Mouse (Mus musculus): ENCODE measurements around the gene Abhd14b. TPM values are rescaled to one million over a fixed set of nuclear protein-coding genes. Genes with fewer than 3 reads are reported as not detected.
"Not testable (repeated sequence)": the region's sequence is repeated elsewhere in the genome, so short reads cannot be mapped to it uniquely, and the experiment has no call there.

The Abhd14b gene
- total RNA-seq, 1 experiment from 2014 or later = 3.3 TPM

DNA sequence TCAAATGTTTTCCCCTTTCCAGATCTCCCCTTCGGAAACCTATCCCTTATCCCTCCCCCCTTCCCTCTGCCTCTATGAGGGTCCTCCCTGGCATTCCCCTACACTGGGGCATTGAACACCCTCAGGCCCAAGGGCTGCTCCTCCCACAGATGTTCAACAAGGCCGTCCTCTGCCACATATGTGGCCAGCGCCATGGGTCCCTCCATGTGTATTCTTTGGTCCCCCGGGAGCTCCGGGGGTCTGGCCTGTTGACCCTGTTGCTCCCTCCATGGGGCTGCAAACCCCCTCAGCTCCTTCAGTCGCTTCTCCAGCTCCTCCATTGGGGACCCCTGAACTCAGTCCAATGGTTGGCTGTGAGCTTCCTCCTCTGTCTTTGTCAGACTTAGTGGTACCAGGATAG is 40.3 kb downstream of the Abhd14b start:
- not testable (repeated sequence) for ATAC-seq (replicated peaks; ENCODE audit: insufficient number of reproducible peaks, low FRiP score, low TSS enrichment, poor library complexity, severe bottlenecking)

DNA sequence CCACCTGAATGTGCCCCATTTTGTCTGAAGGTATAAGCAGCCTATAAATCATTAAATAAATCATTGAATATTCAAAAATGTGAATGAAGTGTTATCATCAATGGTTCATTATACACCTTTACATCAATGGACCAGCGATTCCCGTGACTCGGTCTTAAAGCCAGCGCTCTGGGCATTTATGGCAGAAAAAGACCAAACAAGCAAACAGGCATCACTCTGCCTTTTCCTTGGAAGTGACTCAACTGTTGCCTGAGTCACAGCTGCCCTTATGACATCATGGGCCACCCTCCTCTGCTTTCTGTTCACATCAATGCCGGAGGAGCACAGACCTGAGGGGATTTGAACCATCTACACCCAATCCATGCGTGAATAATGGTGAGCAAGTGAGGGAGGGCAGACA is 52.4 kb downstream of the Abhd14b start, which contains the start of gene Iqcf1:
TSS of gene Iqcf1 (plus strand) at position 301 of the 400 bp plus-strand sequence.
- no peak for ATAC-seq (replicated peaks; ENCODE audit: insufficient number of reproducible peaks, low FRiP score, low TSS enrichment, poor library complexity, severe bottlenecking)

DNA sequence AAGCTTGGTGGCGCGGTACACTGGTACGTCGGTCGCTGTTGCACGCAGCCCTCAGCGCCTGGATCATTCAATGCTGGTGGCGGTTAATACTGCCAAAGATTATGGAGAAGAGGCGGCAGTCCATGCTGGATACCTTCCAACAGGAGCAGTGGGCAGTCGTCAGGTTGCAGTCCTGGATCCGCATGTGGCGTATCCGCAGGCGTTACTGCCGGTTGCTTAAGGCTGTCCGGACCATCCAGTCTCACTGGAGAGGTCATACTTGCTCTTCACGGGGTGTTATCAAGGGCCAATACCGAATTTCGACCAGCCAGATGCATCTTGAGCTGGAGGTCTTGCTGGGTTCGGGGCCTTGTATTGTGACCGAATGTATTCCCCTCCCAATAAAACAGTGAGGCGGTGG is 54.6 kb downstream of the Abhd14b start:
- ATAC-seq (replicated peaks; ENCODE audit: insufficient number of reproducible peaks, low FRiP score, low TSS enrichment, poor library complexity, severe bottlenecking) = no peak

Other genes with a start within 250 kb of the Abhd14b start
- gene Ppm1m, start 247.7 kb upstream of the Abhd14b start, total RNA-seq (2017) = 30.2 to 33.6 TPM (median 31.1 TPM) in 3 replicates
- gene Twf2, start 244.4 kb upstream of the Abhd14b start, total RNA-seq (2017) = 50.2 to 87.3 TPM (median 73.1 TPM) in 3 replicates
- gene Tlr9, start 224.9 kb upstream of the Abhd14b start, total RNA-seq (2017) = 4.2 to 6.6 TPM (median 6.1 TPM) in 3 replicates
- 26.0 to 28.0 TPM (median 27.3 TPM) in 3 replicates for gene Alas1, start 198.8 kb upstream of the Abhd14b start, total RNA-seq (2017)
- gene Poc1a, start 166.4 kb upstream of the Abhd14b start, total RNA-seq (2017) = 0.38 to 2.4 TPM (median 0.85 TPM) in 3 replicates
- gene Dusp7, start 78.8 kb upstream of the Abhd14b start, total RNA-seq (2017) = 8.7 to 21.2 TPM (median 12.2 TPM) in 3 replicates
- gene Rpl29, start 18.0 kb upstream of the Abhd14b start, total RNA-seq (2017) = 521 to 617 TPM (median 563 TPM) in 3 replicates
- 2.8 to 9.5 TPM (median 5.4 TPM) in 3 replicates for gene Acy1, start 9.1 kb upstream of the Abhd14b start, total RNA-seq (2017)
- gene Abhd14a, start 219 bp downstream of the Abhd14b start, total RNA-seq (2017) = 1.5 to 6.5 TPM in 2 of 3 replicates, not detected in the other
- 1.2 to 9.7 TPM (median 2.7 TPM) in 3 replicates for gene Pcbp4, start 5.8 kb downstream of the Abhd14b start, total RNA-seq (2017)
- 0.48 TPM in 1 of 3 replicates, not detected in the others for gene Gpr62, start 18.5 kb downstream of the Abhd14b start, total RNA-seq (2017)
- 27.1 to 41.0 TPM (median 35.1 TPM) in 3 replicates for gene Rrp9, start 28.5 kb downstream of the Abhd14b start, total RNA-seq (2017)
- 40.5 to 57.0 TPM (median 45.9 TPM) in 3 replicates for gene Parp3, start 29.5 kb downstream of the Abhd14b start, total RNA-seq (2017)
- gene Iqcf1, start 52.5 kb downstream of the Abhd14b start, total RNA-seq (2017) = not detected in 3 replicates
- gene Iqcf5, start 67.1 kb downstream of the Abhd14b start, total RNA-seq (2017) = not detected in 3 replicates
- 6.7 TPM in 1 of 3 replicates, not detected in the others for gene Iqcf3, start 114.2 kb downstream of the Abhd14b start, total RNA-seq (2017)
- not detected in 3 replicates for gene Iqcf4, start 123.5 kb downstream of the Abhd14b start, total RNA-seq (2017)
- gene Iqcf6, start 179.1 kb downstream of the Abhd14b start, total RNA-seq (2017) = not detected in 3 replicates
- not detected in 3 replicates for gene Grm2, start 208.6 kb downstream of the Abhd14b start, total RNA-seq (2017)
- 17.0 to 22.9 TPM (median 19.3 TPM) in 3 replicates for gene Tex264, start 238.5 kb downstream of the Abhd14b start, total RNA-seq (2017)

Data from monocyte, adult 5-6 weeks (primary cell).